Mouse (Mus musculus) cerebellum, adult 2 months (tissue): ENCODE measurements around the gene Lyz2. TPM values are rescaled to one million over a fixed set of nuclear protein-coding genes. Genes with fewer than 3 reads are reported as not detected.
"Not testable (repeated sequence)": the region's sequence is repeated elsewhere in the genome, so short reads cannot be mapped to it uniquely, and the experiment has no call there.

ENCODE experiments used
- DNase-seq, 2 experiments: peaks; one replicate each; pipeline ENCODE4 v3.0.0; 2021
- H3K27ac ChIP-seq: fragments of 200-500 bp; 2 replicates; pipeline ENCODE4 v1.5.1; 2012; ENCODE audit warnings: low read length, control low read depth, inconsistent platforms; ENCODE audit not compliant: insufficient read depth
- H3K27me3 ChIP-seq: fragments of 200-500 bp; 2 replicates; pipeline ENCODE4 v1.6.1; 2012; ENCODE audit warnings: inconsistent platforms, mild to moderate bottlenecking, low read length, moderate library complexity; ENCODE audit not compliant: control insufficient read depth, insufficient read depth
- H3K4me1 ChIP-seq: fragments of 200-500 bp; 2 replicates; pipeline ENCODE4 v1.6.1; 2011; ENCODE audit warnings: low read length; ENCODE audit not compliant: control insufficient read depth, insufficient read depth
- H3K4me3 ChIP-seq: fragments of 200-500 bp; replicated peaks from 2 replicates; pipeline ENCODE3; 2011; ENCODE audit warnings: mild to moderate bottlenecking, low read depth, low read length, control low read depth; ENCODE audit not compliant: insufficient read depth
- CTCF ChIP-seq: fragments of 200-500 bp; IDR thresholded peaks from 2 replicates; pipeline ENCODE4 v1.5.1; 2011; ENCODE audit warnings: low read depth, mild to moderate bottlenecking, control low read depth, low read length, moderate library complexity, borderline replicate concordance; ENCODE audit not compliant: insufficient read depth
- POLR2A ChIP-seq: fragments of 200-500 bp; IDR thresholded peaks from 2 replicates; pipeline ENCODE4 v1.6.1; 2011; ENCODE audit warnings: low read length, control low read depth, borderline replicate concordance; ENCODE audit not compliant: insufficient read depth
- WGBS: fragments of 180-500 bp; shearing (Covaris S2); methylation state at CpG from one replicate; pipeline ENCODE4 v1.1.7; 2018; 5-methylcytosine and 5-hydroxymethylcytosine counted together
- polyA plus RNA-seq: library from polyadenylated mRNA; depleted of rRNA; stranded (reverse); fragments of >200 nt; gene quantifications from 2 replicates; pipeline ENCODE4 v1.2.3, GENCODE M21; 2012

The Lyz2 gene
- polyA plus RNA-seq, 1 experiment = 11.3 TPM

DNA sequence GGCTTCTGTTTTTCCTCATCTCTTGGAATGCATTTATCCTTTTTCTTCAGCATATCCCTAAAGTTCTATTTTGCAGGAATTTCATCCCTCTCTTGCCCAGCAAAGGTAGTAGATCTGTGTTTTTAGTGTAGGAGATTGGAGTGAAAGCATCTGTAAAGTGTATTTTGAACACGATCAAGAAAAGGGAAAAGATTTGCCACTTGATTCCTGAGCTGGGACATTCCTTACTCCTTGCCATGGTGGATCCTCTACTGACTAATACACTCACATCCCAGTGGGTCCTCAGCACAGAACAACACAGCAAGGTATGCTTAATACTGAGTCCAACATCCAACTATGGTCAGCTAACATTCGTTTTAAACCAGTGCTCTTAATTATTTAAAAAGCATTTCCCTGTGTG, 430 bp upstream of the Lyz2 start:
- Histone ChIP-seq H3K4me1 (no peaks in the 10 kb centered on the region), H3K4me3 (no peak overlapping the region), H3K27ac (no peak overlapping the region), H3K27me3 (no peaks in the 10 kb centered on the region)
- WGBS = 80% methylated on average over 2 of the region's 2 CpGs
- DNase-seq = no peak
- TF ChIP-seq CTCF = no peak
- no peak for TF ChIP-seq POLR2A

GRCm38 (mm10) chr10:117281381-117281920, 670 bp downstream of the Lyz2 start:
- Histone ChIP-seq H3K4me1 (no peaks in the 10 kb centered on the region), H3K27me3 (no peaks in the 10 kb centered on the region), H3K4me3 (no peak overlapping the region), H3K27ac (no peak overlapping the region)
- no peak for DNase-seq
- TF ChIP-seq POLR2A (no peak), CTCF (no peak)
- WGBS = 92% methylated on average over 7 of the region's 7 CpGs

GRCm38 (mm10) chr10:117280000-117280399, 2.1 kb downstream of the Lyz2 start:
- no peak for DNase-seq
- Histone ChIP-seq H3K27ac (no peak overlapping the region), H3K27me3 (no peaks in the 10 kb centered on the region), H3K4me3 (no peak overlapping the region), H3K4me1 (no peaks in the 10 kb centered on the region)
- WGBS = 48% methylated on average over 1 of the region's 1 CpGs
- TF ChIP-seq POLR2A = no peak
- TF ChIP-seq CTCF = no peak

GRCm38 (mm10) chr10:117278510-117278909, 3.6 kb downstream of the Lyz2 start:
- not testable (repeated sequence) for DNase-seq, H3K27me3 ChIP-seq, H3K4me1 ChIP-seq, H3K27ac ChIP-seq, H3K4me3 ChIP-seq
- 51% methylated on average over 2 of the region's 2 CpGs for WGBS

DNA sequence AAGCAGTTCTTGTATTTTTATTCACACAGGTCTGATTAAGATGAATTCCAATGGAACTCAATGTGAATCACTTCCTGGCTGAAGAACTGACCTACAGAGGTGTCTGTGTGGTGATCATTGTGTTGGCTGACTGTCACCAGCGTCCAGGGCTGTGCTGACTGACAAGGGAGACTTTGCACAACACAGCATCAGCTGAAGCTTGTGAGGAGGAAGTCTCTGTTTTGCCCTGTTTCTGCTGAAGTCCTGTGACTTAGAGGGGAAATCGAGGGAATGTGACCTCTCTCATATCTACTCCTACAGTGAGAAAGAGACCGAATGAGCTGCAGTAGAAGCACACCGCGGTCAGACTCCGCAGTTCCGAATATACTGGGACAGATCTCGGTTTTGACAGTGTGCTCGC, 4.3 kb downstream of the Lyz2 start:
- not testable (repeated sequence) for DNase-seq, H3K4me3 ChIP-seq, H3K4me1 ChIP-seq, H3K27ac ChIP-seq, H3K27me3 ChIP-seq
- 76% methylated on average over 9 of the region's 9 CpGs for WGBS

GRCm38 (mm10) chr10:117275681-117276369, 6.3 kb downstream of the Lyz2 start:
- Histone ChIP-seq H3K4me3 (no peak overlapping the region), H3K27ac (no peak overlapping the region), H3K27me3 (no peaks in the 10 kb centered on the region), H3K4me1 (no peaks in the 10 kb centered on the region)
- peak in 1 of 2 experiments; percentile 8 for DNase-seq
- TF ChIP-seq POLR2A (no peak), CTCF (no peak)
- WGBS = 88% methylated on average over 10 of the region's 10 CpGs

GRCm38 (mm10) chr10:117274645-117275044, 7.5 kb downstream of the Lyz2 start:
- not testable (repeated sequence) for H3K4me3 ChIP-seq, DNase-seq, H3K27ac ChIP-seq, H3K4me1 ChIP-seq, H3K27me3 ChIP-seq
- 88% methylated on average over 4 of the region's 7 CpGs for WGBS

GRCm38 (mm10) chr10:117272023-117272422, 10.1 kb downstream of the Lyz2 start:
- Histone ChIP-seq H3K27ac (no peak overlapping the region), H3K4me3 (no peak overlapping the region), H3K27me3 (no peaks in the 10 kb centered on the region), H3K4me1 (no peaks in the 10 kb centered on the region)
- no peak for DNase-seq
- TF ChIP-seq CTCF = no peak
- no peak for TF ChIP-seq POLR2A
